Mouse (Mus musculus) limb, embryonic 10.5 days (tissue): ENCODE results near the gene Evi5. TPM values are rescaled to one million over a fixed set of nuclear protein-coding genes. Genes with fewer than 3 reads are reported as not detected.

Experiments used
- DNase-seq: peaks from one replicate; pipeline ENCODE4 v3.0.0-alpha.2; 2017; ENCODE audit warnings: low spot score
- H3K27ac ChIP-seq: fragments of 300-500 bp; sonication (generic); 2 replicates; pipeline ENCODE4 v1.5.1; 2016; ENCODE audit warnings: mild to moderate bottlenecking
- H3K27me3 ChIP-seq: fragments of 300-500 bp; sonication (generic); 2 replicates; pipeline ENCODE4 v1.6.1; 2016; ENCODE audit warnings: low read depth, mild to moderate bottlenecking; ENCODE audit not compliant: poor library complexity, severe bottlenecking
- H3K36me3 ChIP-seq: fragments of 300-500 bp; sonication (generic); 2 replicates; pipeline ENCODE4 v1.6.1; 2016; ENCODE audit warnings: mild to moderate bottlenecking, moderate library complexity
- H3K4me1 ChIP-seq: fragments of 300-500 bp; sonication (generic); 2 replicates; pipeline ENCODE4 v1.6.1; 2016
- H3K4me3 ChIP-seq: fragments of 300-500 bp; sonication (generic); 2 replicates; pipeline ENCODE4 v1.5.1; 2016; ENCODE audit warnings: mild to moderate bottlenecking, moderate library complexity
- H3K9me3 ChIP-seq: fragments of 300-500 bp; sonication (generic); replicated peaks from 2 replicates; pipeline ENCODE4 v1.6.1; 2016; ENCODE audit warnings: mild to moderate bottlenecking
- WGBS: fragments of 180-500 bp; shearing (Covaris S2); methylation state at CpG from one replicate; pipeline ENCODE4 v1.1.7; 2016; 5-methylcytosine and 5-hydroxymethylcytosine counted together
- polyA plus RNA-seq: library from polyadenylated mRNA; unstranded; fragments of >200 nt; fragmentation: Nextera tagmentation; extraction: Ambion mirVana; gene quantifications from 2 replicates; pipeline ENCODE4 v1.2.1, GENCODE M21; 2016

Gene Evi5
- polyA plus RNA-seq, 1 experiment from 2014 or later = 61.8 TPM

DNA sequence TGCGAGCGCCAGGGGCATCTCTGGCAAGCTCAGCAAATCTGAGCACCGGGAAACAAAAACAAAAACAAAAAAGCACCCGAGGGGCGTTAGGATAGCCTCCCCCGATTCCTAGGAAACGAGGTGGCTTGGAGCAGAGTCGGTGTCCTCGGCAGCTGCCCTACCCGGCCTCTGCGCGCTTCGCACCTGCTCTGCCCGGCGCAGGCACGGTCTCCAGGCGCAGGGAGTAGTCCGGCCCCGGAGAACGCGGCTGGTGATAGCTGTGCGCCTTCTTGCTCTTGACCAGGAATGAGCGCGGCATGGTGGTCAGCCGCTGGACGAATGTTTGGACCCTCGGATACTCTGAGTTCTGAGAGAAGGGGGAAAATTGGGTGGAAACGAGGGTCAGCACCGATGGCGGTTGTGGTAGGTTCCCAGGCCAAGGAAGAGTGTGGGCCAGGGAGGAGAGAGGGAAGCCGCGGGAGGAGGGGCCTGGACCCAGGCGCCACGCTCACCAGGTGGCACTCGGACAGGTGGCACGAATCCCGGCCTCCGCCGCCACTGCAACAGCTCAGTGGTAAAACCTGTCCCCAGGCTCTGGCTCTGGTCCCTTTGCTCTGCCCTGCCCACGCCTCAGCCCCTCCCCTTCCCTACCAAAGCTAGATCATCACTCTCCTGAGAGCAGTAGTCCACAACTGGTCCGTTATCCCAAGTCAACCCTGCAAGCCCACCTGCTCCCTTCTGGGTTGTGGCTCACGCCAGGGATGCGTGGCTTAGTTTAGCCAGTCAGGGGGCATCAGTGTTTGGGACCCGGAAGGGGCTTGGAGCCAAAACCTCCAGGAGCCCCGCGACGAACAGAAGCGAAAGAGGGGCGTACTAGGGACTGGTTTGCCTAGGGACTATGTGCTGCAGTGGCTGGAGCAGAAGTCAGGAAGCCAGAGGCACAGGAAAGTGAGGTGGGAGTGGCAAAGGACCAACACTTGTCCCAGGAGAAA is 151.1 kb downstream of the Evi5 start:
- under 1% methylated on average over 49 of the region's 49 CpGs for WGBS
- H3K9me3 ChIP-seq = no peaks in the 10 kb centered on the region
- DNase-seq = peak; percentile 65

DNA sequence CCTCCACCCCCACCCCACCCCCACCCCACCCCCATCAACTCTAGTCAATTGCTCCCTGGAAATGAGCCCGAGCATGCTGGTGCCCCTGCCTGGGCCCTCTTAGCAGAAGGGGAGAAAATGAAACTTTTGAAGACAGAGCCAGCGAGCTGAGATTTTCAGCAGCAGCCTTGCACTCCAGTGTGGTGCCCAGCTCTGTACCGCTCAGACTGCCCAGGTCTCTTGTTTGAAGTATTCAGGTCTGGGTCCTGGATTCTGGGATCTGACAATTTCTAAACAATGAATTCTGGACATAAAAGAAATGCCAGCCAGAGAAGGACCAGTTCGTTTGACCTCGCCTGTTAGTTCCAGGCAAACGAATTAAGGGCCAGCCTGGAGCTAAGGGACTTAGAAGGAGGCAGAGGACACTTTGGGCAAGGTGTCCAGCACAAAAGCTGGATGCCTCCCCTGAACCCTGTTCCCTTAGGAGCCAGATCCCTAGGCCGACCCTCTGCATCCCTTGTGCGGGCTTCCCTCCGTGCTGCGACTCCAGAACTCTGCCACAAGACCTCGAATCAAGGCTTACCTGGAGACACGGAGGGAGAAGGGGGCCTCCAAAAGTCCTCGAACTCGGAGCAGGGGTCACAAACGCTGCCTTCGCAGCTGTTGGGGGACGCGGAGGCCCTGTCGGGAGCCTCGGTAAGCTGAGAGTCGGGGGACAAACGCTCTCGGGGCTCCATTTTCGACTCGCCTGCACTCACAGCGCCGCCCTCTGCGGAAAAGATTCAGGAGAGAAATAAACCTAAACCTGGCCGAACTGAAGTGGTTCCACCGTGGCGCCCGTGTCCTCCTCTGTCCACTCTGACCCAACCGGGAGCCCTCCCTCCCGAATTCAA is 152.0 kb downstream of the Evi5 start:
- Histone ChIP-seq H3K9me3 (no peaks in the 10 kb centered on the region), H3K4me1 (peaks cover 59% of the 10 kb centered on the region), H3K27ac (no peak overlapping the region), H3K4me3 (peak overlapping the region; percentile 44), H3K36me3 (no peaks in the 10 kb centered on the region), H3K27me3 (peaks cover 100% of the 10 kb centered on the region)
- 1% methylated on average over 34 of the region's 34 CpGs for WGBS
- peak; percentile 61 for DNase-seq

More for the DNA sequence above, 151.1 kb downstream of the Evi5 start:
- H3K36me3 ChIP-seq = no peaks in the 10 kb centered on the region
- peak overlapping the region; percentile 44 for H3K4me3 ChIP-seq
- no peak overlapping the region for H3K27ac ChIP-seq
- H3K27me3 ChIP-seq = peaks cover 100% of the 10 kb centered on the region
- peaks cover 55% of the 10 kb centered on the region for H3K4me1 ChIP-seq

GRCm38 (mm10) chr5:107721638-107722011 is 153.3 kb downstream of the Evi5 start:
- WGBS = under 1% methylated on average over 33 of the region's 33 CpGs
- Histone ChIP-seq H3K27me3 (peaks cover 100% of the 10 kb centered on the region), H3K9me3 (no peaks in the 10 kb centered on the region), H3K4me3 (peak overlapping the region; percentile 50), H3K27ac (0 out of 2 replicates have a peak overlapping the region, but pooled peaks have one; percentile 34), H3K36me3 (no peaks in the 10 kb centered on the region), H3K4me1 (peaks cover 56% of the 10 kb centered on the region)
- peak; percentile 69 for DNase-seq

DNA sequence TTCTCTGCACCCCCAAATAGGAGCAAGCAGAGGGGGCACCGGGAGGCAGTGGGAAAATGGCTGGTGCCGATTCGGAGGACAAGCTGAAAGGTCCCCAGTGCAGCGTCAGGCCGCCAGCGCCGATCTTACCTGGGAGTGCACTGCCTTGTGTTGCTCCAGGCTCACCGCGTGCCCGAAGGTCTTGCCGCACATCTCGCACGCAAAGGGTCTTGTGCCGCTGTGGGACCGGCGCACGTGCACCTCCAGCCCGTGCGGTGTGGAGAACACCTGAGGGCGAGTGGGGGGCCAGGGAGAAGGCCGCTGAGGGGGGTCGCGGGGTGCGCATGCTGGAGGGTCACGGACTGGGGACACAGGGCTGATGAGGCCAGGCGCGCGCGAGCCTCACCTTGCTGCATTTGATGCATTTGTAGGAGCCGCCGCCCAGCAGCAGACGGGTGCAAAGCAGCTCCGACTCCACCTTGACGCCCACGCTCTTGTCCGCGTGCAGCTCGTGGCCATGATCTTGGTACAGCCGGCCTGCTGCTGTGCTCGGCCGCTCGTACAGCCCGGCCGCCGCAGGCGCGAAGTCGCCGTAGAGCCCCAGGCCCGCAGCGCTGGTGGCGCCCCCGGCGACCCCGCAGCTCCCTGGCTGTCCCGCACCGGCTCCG is 153.8 kb downstream of the Evi5 start:
- 1% methylated on average over 58 of the region's 58 CpGs for WGBS
- Histone ChIP-seq H3K9me3 (no peaks in the 10 kb centered on the region), H3K4me1 (peaks cover 51% of the 10 kb centered on the region), H3K36me3 (no peaks in the 10 kb centered on the region), H3K4me3 (peak overlapping the region; percentile 50), H3K27me3 (peaks cover 100% of the 10 kb centered on the region), H3K27ac (peak overlapping the region; percentile 34; the same call in 1 of the 2 replicates)
- DNase-seq = peak; percentile 74

DNA sequence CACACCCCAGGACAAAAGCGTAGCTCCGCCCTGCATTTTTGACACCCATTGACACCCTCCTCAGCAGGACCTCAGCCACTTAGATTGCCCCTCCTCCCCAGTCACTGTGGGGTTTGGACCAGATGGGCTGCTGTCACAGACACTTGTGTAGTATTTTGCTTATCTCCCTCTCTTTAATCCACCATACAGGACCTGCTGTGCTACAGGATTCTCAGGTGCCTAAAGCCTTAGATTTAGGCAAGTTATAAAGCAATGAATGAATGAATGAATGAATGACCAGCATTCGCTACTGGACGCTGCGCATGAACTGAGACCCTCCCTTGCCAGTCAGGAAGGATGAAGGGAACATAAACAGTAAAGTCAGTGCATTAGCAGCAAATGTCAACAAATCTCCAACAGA is 154.4 kb downstream of the Evi5 start:
- H3K27me3 ChIP-seq = peaks cover 100% of the 10 kb centered on the region
- peaks cover 45% of the 10 kb centered on the region for H3K4me1 ChIP-seq
- peak; percentile 43 for DNase-seq
- no peaks in the 10 kb centered on the region for H3K9me3 ChIP-seq
- 3% methylated on average over 5 of the region's 5 CpGs for WGBS
- no peak overlapping the region for H3K27ac ChIP-seq
- no peaks in the 10 kb centered on the region for H3K36me3 ChIP-seq
- H3K4me3 ChIP-seq = peak overlapping the region; percentile 50; the same call in 1 of the 2 replicates

DNA sequence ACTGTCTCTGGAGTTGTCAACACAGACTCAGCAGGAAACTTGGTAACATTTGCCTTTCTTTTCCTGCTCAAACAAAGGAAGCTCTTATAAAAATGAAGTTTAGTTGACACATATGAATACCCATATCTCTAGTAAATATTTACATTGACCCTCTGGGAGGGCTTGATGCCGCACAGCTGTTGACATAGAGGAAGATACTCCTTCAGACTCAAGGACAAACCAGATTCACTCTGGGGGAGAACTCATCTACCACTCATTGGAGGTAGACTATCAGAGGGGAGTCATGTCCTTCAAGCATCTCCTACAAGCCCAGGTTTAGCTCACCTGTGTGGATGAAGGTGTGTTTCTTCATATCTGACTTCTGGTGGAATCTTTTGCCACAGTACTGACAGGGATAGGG is 155.1 kb downstream of the Evi5 start:
- no peaks in the 10 kb centered on the region for H3K36me3 ChIP-seq
- 24% methylated on average over 1 of the region's 1 CpGs for WGBS
- H3K27ac ChIP-seq = no peak overlapping the region
- peaks cover 100% of the 10 kb centered on the region for H3K27me3 ChIP-seq
- H3K4me3 ChIP-seq = no peak overlapping the region
- peaks cover 37% of the 10 kb centered on the region for H3K4me1 ChIP-seq
- H3K9me3 ChIP-seq = no peaks in the 10 kb centered on the region
- DNase-seq = no peak

GRCm38 (mm10) chr5:107719209-107719608 is 155.7 kb downstream of the Evi5 start:
- Histone ChIP-seq H3K4me1 (peaks cover 32% of the 10 kb centered on the region), H3K27me3 (peaks cover 100% of the 10 kb centered on the region), H3K9me3 (no peaks in the 10 kb centered on the region), H3K36me3 (no peaks in the 10 kb centered on the region), H3K27ac (no peak overlapping the region), H3K4me3 (no peak overlapping the region)
- 14% methylated on average over 3 of the region's 3 CpGs for WGBS
- no peak for DNase-seq

GRCm38 (mm10) chr5:107717871-107718361 is 157.0 kb downstream of the Evi5 start:
- 12% methylated on average over 11 of the region's 11 CpGs for WGBS
- peaks cover 19% of the 10 kb centered on the region for H3K4me1 ChIP-seq
- DNase-seq = no peak
- peaks cover 98% of the 10 kb centered on the region for H3K27me3 ChIP-seq
- H3K4me3 ChIP-seq = no peak overlapping the region
- H3K27ac ChIP-seq = no peak overlapping the region
- no peaks in the 10 kb centered on the region for H3K36me3 ChIP-seq
- H3K9me3 ChIP-seq = no peaks in the 10 kb centered on the region

DNA sequence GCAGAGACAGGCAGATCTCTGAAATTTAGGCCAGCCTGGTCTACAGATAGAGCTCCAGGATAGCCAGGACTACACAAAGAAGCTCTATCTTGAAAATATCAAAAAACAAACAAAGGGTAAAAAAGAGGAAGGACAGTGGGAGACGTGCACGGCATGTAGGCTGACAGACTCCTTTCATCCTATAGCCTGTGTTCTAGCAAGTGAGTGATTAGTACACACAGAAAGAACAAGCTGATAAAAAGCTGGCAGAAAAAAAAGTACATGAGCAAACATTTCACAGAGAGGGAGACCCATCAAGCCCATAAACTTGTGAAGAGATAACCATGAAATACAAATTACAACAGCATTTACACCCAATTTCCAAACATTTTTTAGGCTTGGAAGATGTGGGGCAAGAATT is 163.2 kb downstream of the Evi5 start:
- no peak for DNase-seq
- Histone ChIP-seq H3K4me3 (no peak overlapping the region), H3K36me3 (no peaks in the 10 kb centered on the region), H3K4me1 (no peaks in the 10 kb centered on the region), H3K27me3 (peaks cover 47% of the 10 kb centered on the region), H3K9me3 (no peaks in the 10 kb centered on the region), H3K27ac (no peak overlapping the region)
- WGBS = 79% methylated on average over 2 of the region's 2 CpGs

GRCm38 (mm10) chr5:107708124-107708797 is 166.6 kb downstream of the Evi5 start:
- H3K27me3 ChIP-seq = peaks cover 14% of the 10 kb centered on the region; the same call in 1 of the 2 replicates
- H3K36me3 ChIP-seq = no peaks in the 10 kb centered on the region
- no peak for DNase-seq
- H3K4me1 ChIP-seq = no peaks in the 10 kb centered on the region
- no peaks in the 10 kb centered on the region for H3K9me3 ChIP-seq
- H3K27ac ChIP-seq = no peak overlapping the region
- WGBS = 92% methylated on average over 8 of the region's 8 CpGs
- no peak overlapping the region for H3K4me3 ChIP-seq

- Histone ChIP-seq H3K4me3 (no peak overlapping the region), H3K27ac (no peak overlapping the region), H3K4me1 (no peaks in the 10 kb centered on the region), H3K36me3 (no peaks in the 10 kb centered on the region), H3K27me3 (peaks cover 5% of the 10 kb centered on the region; the same call in 1 of the 2 replicates), H3K9me3 (no peaks in the 10 kb centered on the region)
- DNase-seq = no peak
- WGBS = 93% methylated on average over 1 of the region's 1 CpGs
These were observed 168.6 kb downstream of the Evi5 start for GRCm38 (mm10) chr5:107706262-107706661.

DNA sequence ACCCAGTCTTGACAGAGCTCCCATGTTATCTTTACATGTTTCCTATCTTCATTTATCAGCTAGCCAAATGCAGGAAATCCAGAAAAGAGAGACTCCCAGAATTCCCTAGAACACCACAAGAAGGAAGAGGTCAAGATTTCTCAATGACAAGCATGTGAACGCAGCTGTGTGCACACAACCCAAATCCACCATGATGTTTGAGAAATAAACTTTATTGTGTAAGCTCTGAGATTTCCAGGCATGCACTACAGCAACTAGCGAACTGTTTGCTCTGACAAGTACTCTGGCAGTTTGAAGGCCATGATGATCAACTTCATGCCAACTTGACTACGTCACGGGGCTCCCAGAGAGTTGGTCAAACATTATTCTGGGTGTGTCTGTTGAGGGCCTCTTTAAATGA is 169.2 kb downstream of the Evi5 start:
- no peak overlapping the region for H3K27ac ChIP-seq
- H3K4me1 ChIP-seq = no peaks in the 10 kb centered on the region
- no peaks in the 10 kb centered on the region for H3K9me3 ChIP-seq
- WGBS = 91% methylated on average over 4 of the region's 4 CpGs
- H3K4me3 ChIP-seq = no peak overlapping the region
- H3K27me3 ChIP-seq = peaks cover 3% of the 10 kb centered on the region; the same call in 1 of the 2 replicates
- DNase-seq = no peak
- no peaks in the 10 kb centered on the region for H3K36me3 ChIP-seq
